Mouse (Mus musculus) heart, adult 2 months (tissue): ENCODE results near the gene Vgf. TPM values are rescaled to one million over a fixed set of nuclear protein-coding genes. Genes with fewer than 3 reads are reported as not detected.

ENCODE experiments used
- DNase-seq, 2 experiments: peaks; one replicate each; pipeline ENCODE4 v3.0.0; 2021
- H3K27ac ChIP-seq: fragments of 200-600 bp; 2 replicates; pipeline ENCODE4 v1.8.1; 2022
- H3K27me3 ChIP-seq: fragments of 200-500 bp; 2 replicates; pipeline ENCODE4 v1.6.1; 2012; ENCODE audit warnings: mild to moderate bottlenecking, low read length, inconsistent platforms, mixed read lengths; ENCODE audit not compliant: control insufficient read depth, insufficient read depth
- H3K36me3 ChIP-seq: fragments of 200-500 bp; 2 replicates; pipeline ENCODE4 v1.6.1; 2012; ENCODE audit warnings: low read length, inconsistent platforms; ENCODE audit not compliant: control insufficient read depth, insufficient read depth
- H3K4me1 ChIP-seq: fragments of 200-500 bp; 2 replicates; pipeline ENCODE4 v1.6.1; 2011; ENCODE audit warnings: low read length; ENCODE audit not compliant: control insufficient read depth, insufficient read depth
- H3K4me3 ChIP-seq: fragments of 200-600 bp; 2 replicates; pipeline ENCODE4 v1.8.1; 2022
- H3K79me2 ChIP-seq: fragments of 200-500 bp; replicated peaks from 2 replicates; pipeline ENCODE4 v1.6.1; 2012; ENCODE audit warnings: mild to moderate bottlenecking, inconsistent platforms, low read length, moderate library complexity, mixed read lengths; ENCODE audit not compliant: control insufficient read depth, insufficient read depth
- H3K9ac ChIP-seq: fragments of 200-500 bp; 2 replicates; pipeline ENCODE4 v1.6.1; 2012; ENCODE audit warnings: low read depth, mild to moderate bottlenecking, control low read depth, inconsistent platforms, low read length, mixed read lengths
- CTCF ChIP-seq: fragments of 200-600 bp; IDR thresholded peaks from 2 replicates; pipeline ENCODE4 v1.8.1; 2022; ENCODE audit warnings: antibody characterized with exemption, mild to moderate bottlenecking, moderate library complexity
- EP300 ChIP-seq: fragments of 200-500 bp; IDR thresholded peaks from 2 replicates; pipeline ENCODE4 v1.6.1; 2011; ENCODE audit warnings: low read depth, low read length, control low read depth; ENCODE audit not compliant: insufficient read depth
- POLR2A ChIP-seq: fragments of 200-500 bp; IDR thresholded peaks from 2 replicates; pipeline ENCODE4 v1.6.1; 2011; ENCODE audit warnings: mild to moderate bottlenecking, low read depth, low read length, control low read depth; ENCODE audit not compliant: insufficient read depth
- WGBS: fragments of 180-500 bp; shearing (Covaris S2); methylation state at CpG from one replicate; pipeline ENCODE4 v1.1.7; 2018; 5-methylcytosine and 5-hydroxymethylcytosine counted together
- intact Hi-C: fragments of 180-260 bp; cut with DNase I; formaldehyde crosslinking; loops from one replicate; pipeline ENCODE4 v1.15.1; 2025
- polyA plus RNA-seq: library from polyadenylated mRNA; depleted of rRNA; stranded (reverse); fragments of >200 nt; gene quantifications from 2 replicates; pipeline ENCODE4 v1.2.3, GENCODE M21; 2012
- total RNA-seq, 2 experiments: library from RNA; stranded (reverse); gene quantifications; 2 replicates each; pipeline ENCODE4 v1.2.3; 2021

Vgf gene
- total and polyA plus RNA-seq, 3 experiments, result 0.06 TPM; not detected in 2

DNA sequence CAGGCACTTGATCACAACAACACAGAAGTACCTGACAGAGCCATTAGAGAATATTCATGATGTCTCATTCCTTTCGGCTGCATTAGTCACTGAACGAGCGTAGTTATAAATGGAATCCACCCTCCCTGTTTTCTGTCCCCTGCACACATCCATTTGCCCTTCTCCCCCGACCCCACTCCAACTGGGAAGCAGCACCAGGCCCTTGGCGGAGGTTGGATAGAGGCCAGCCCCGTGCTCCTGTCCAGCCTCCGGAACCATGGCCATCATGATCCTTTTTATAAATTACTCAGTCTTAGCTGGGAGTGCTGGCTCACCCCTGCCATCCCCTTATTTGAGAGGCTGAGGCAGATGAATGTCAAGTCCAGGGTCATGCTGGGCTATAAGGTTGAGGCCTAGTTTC is 28.1 kb downstream of the Vgf start:
- TF ChIP-seq POLR2A (no peak), EP300 (no peak), CTCF (no peak)
- intact Hi-C loops, result no loop called here
- no peaks in the 10 kb centered on the region for H3K4me1 ChIP-seq
- no peaks in the 10 kb centered on the region for H3K36me3 ChIP-seq
- no peak for DNase-seq
- H3K79me2 ChIP-seq, result no peaks in the 10 kb centered on the region
- 64% methylated on average over 7 of the region's 7 CpGs for WGBS
- H3K27ac ChIP-seq, result no peak overlapping the region
- no peaks in the 10 kb centered on the region for H3K27me3 ChIP-seq
- no peak overlapping the region for H3K4me3 ChIP-seq
- no peak overlapping the region for H3K9ac ChIP-seq

DNA sequence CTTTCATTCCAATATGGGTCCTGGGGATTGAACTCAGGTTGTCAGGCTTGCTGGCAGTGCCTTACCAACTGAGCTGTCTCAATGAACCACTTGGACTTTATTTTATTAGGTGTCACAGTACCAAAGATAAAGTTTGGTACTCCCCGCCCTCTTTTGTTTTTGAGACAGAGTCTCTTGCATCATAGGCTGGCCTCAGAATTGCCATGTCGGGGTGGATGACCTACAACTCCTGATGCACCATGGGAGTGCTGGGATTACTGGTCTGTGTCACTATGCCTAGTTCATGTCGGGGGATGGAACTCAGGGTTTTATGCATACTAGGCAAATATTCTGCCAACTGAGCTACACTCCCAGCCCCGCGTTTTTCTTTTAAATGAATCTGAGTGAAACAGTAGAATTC is 28.7 kb downstream of the Vgf start:
- Histone ChIP-seq H3K27me3 (no peaks in the 10 kb centered on the region), H3K4me3 (no peak overlapping the region), H3K79me2 (no peaks in the 10 kb centered on the region), H3K36me3 (no peaks in the 10 kb centered on the region), H3K9ac (no peak overlapping the region), H3K27ac (no peak overlapping the region), H3K4me1 (no peaks in the 10 kb centered on the region)
- DNase-seq, result no peak
- TF ChIP-seq POLR2A (no peak), CTCF (no peak), EP300 (no peak)
- WGBS, result 79% methylated on average over 5 of the region's 5 CpGs
- intact Hi-C loops, result no loop called here

DNA sequence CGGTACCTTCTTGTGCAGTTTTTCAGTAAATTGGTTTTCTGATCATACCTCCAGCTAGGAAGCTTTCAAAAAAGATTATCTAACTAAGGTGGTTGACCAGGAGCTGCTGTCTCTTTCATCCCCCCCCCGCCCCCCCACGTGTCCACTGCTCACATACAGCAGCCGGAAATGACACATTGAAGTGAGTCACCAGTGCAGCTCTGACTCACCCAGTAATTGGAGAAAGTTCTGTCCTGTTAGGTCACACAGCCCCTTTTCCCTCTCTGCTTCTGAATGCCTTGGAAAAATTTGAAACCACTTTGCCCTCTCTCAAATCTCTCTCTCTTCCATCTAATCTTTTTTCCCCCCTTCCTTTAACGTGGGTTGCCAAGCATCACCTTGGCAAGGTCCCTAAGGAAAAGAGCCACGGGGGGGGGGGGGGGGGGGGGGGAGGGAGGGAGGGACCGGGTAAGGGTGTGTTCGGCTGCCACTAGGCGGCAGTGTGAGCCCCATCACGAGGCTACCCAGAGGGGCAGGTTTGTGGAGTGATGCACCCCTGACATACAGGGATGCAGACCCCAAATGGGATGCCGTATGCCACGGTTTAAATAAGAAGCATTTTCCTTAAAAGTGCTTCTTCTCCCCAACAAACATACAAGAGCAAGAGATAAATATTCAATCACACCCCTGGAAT is 35.8 kb downstream of the Vgf start:
- no peaks in the 10 kb centered on the region for H3K4me1 ChIP-seq
- TF ChIP-seq CTCF, result peak; percentile 69
- TF ChIP-seq POLR2A, result peak; percentile 10; the same call in 1 of the 2 replicates
- 0 out of 2 replicates have a peak, but pooled peaks have one; percentile 32 for TF ChIP-seq EP300
- no peak overlapping the region for H3K27ac ChIP-seq
- H3K27me3 ChIP-seq, result no peaks in the 10 kb centered on the region
- H3K4me3 ChIP-seq, result no peak overlapping the region
- H3K9ac ChIP-seq, result no peak overlapping the region
- intact Hi-C loops, result loop anchor here (1.0 to 5.0 kb wide), 2 partner anchors 35 to 45 kb away; partner anchors contain the start of gene Vgf
- DNase-seq, result peak; percentile 68 to 75
- H3K79me2 ChIP-seq, result no peaks in the 10 kb centered on the region
- no peaks in the 10 kb centered on the region for H3K36me3 ChIP-seq
- 22% methylated on average over 11 of the region's 12 CpGs for WGBS

DNA sequence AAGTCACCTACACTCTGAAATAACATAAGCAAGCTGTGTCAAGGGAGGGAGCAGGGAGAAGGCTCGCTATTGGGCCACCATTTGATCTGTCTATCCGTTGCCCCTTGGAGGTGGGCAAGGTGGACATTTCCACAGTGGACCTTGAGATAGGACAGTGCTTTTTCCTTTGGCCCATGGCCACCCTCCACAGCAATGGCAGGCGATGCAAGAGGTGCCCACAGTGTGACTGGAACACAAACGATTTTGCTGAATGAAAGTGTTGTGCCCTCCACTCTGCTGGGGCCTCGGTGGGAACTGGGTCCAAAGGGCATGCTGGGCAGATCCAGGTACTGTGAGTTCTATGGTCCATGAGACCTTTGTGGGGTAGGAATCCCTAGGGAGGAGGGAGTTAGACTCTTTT is 36.4 kb downstream of the Vgf start:
- Histone ChIP-seq H3K4me3 (no peak overlapping the region), H3K36me3 (no peaks in the 10 kb centered on the region), H3K4me1 (no peaks in the 10 kb centered on the region), H3K79me2 (no peaks in the 10 kb centered on the region), H3K9ac (no peak overlapping the region), H3K27me3 (no peaks in the 10 kb centered on the region), H3K27ac (no peak overlapping the region)
- TF ChIP-seq EP300, result no peak
- TF ChIP-seq POLR2A, result no peak
- no peak for TF ChIP-seq CTCF
- DNase-seq, result no peak
- intact Hi-C loops, result loop anchor here (1.0 to 5.0 kb wide), 2 partner anchors 35 to 45 kb away; partner anchors contain the start of gene Vgf
- 85% methylated on average over 5 of the region's 5 CpGs for WGBS

DNA sequence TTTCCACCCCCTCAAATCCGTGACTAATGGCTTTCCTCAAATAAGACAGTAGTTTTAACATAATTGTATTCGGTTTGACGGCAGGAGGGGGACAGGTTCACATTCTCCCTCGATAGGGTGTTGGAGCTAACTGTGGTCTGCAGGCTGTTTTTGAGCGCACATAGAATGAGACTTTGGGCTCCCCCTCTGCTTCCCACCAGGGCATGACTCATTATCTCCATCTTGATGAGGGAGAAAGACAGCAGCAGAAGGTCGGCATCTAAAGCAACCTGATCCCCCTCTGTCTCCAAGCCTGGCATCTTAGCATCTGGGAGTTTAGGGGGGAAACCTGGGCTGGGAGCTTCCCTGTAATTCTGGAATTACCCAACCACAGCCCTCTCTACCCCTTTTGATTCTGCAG is 39.3 kb downstream of the Vgf start:
- no peak overlapping the region for H3K9ac ChIP-seq
- WGBS, result 78% methylated on average over 6 of the region's 6 CpGs
- intact Hi-C loops, result no loop called here
- no peaks in the 10 kb centered on the region for H3K4me1 ChIP-seq
- H3K36me3 ChIP-seq, result no peaks in the 10 kb centered on the region
- TF ChIP-seq CTCF (no peak), EP300 (no peak), POLR2A (no peak)
- H3K4me3 ChIP-seq, result no peak overlapping the region
- H3K79me2 ChIP-seq, result no peaks in the 10 kb centered on the region
- no peaks in the 10 kb centered on the region for H3K27me3 ChIP-seq
- H3K27ac ChIP-seq, result no peak overlapping the region
- DNase-seq, result no peak

DNA sequence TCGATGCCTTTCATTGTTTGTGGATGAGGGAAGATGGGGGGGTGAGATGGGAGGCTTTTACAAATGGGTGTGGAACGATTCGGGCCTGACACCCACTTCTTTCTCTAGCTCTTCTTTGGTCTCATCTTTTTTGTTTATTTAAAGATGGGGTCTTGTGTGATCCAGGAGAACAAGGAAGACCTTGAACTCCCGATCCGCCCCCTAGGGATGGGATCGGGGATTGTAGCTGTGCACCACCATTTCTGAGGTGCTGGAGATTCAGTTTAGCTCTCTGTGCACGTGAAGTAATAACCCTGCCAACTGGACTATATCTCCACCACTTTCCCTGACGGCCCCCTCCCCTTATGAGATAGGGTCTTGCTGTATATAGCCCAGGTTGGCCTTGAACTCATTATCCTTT is 39.7 kb downstream of the Vgf start:
- no peak for DNase-seq
- 80% methylated on average over 8 of the region's 8 CpGs for WGBS
- Histone ChIP-seq H3K79me2 (no peaks in the 10 kb centered on the region), H3K36me3 (no peaks in the 10 kb centered on the region), H3K27ac (no peak overlapping the region), H3K9ac (no peak overlapping the region), H3K4me3 (no peak overlapping the region), H3K27me3 (no peaks in the 10 kb centered on the region), H3K4me1 (no peaks in the 10 kb centered on the region)
- TF ChIP-seq CTCF (peak; percentile 29), EP300 (no peak)
- intact Hi-C loops, result no loop called here
